Mouse (Mus musculus) midbrain, embryonic 16.5 days (tissue): ENCODE results near the gene Unc13c. TPM values are rescaled to one million over a fixed set of nuclear protein-coding genes. Genes with fewer than 3 reads are reported as not detected.

Experiments
- ATAC-seq: fragments of 200-750 bp; cut with Nextera tagmentation; 2 replicates; pipeline ENCODE4 v1.8.0; 2017; ENCODE audit warnings: moderate TSS enrichment
- H3K27ac ChIP-seq: fragments of 300-500 bp; sonication (generic); 2 replicates; pipeline ENCODE4 v1.5.1; 2014; ENCODE audit warnings: mild to moderate bottlenecking, low read length, mixed read lengths
- H3K27me3 ChIP-seq: fragments of 300-500 bp; sonication (generic); 2 replicates; pipeline ENCODE4 v1.6.1; 2014; ENCODE audit warnings: low read depth, low read length, mixed read lengths; ENCODE audit not compliant: control insufficient read depth, insufficient read depth
- H3K36me3 ChIP-seq: fragments of 300-500 bp; sonication (generic); 2 replicates; pipeline ENCODE4 v1.6.1; 2014; ENCODE audit warnings: mild to moderate bottlenecking, low read length, moderate library complexity, mixed read lengths; ENCODE audit not compliant: control insufficient read depth, insufficient read depth
- H3K4me1 ChIP-seq: fragments of 300-500 bp; sonication (generic); 2 replicates; pipeline ENCODE4 v1.6.1; 2014; ENCODE audit warnings: mild to moderate bottlenecking, low read length, mixed read lengths; ENCODE audit not compliant: control insufficient read depth, insufficient read depth
- H3K4me2 ChIP-seq: fragments of 300-500 bp; sonication (generic); 2 replicates; pipeline ENCODE4 v1.6.1; 2014; ENCODE audit warnings: mild to moderate bottlenecking, low read length, mixed read lengths
- H3K4me3 ChIP-seq: fragments of 300-500 bp; sonication (generic); 2 replicates; pipeline ENCODE4 v1.5.1; 2014; ENCODE audit warnings: low read depth, mild to moderate bottlenecking, low read length, moderate library complexity, mixed read lengths
- H3K9ac ChIP-seq: fragments of 300-500 bp; sonication (generic); 2 replicates; pipeline ENCODE4 v1.6.1; 2014; ENCODE audit warnings: low read depth, low read length, mixed read lengths
- H3K9me3 ChIP-seq: fragments of 300-500 bp; sonication (generic); replicated peaks from 2 replicates; pipeline ENCODE4 v1.6.1; 2014; ENCODE audit warnings: mild to moderate bottlenecking, low read length, mixed read lengths; ENCODE audit not compliant: control insufficient read depth, poor library complexity, severe bottlenecking
- WGBS: fragments of 180-500 bp; shearing (Covaris S2); extraction: QIAGEN DNeasy Blood & Tissue Kit; methylation state at CpG from one replicate; pipeline ENCODE4 v1.1.7; 2014; 5-methylcytosine and 5-hydroxymethylcytosine counted together
- polyA plus RNA-seq: library from polyadenylated mRNA; unstranded; fragments of >200 nt; fragmentation: Nextera tagmentation; extraction: Ambion mirVana; gene quantifications from 2 replicates; pipeline ENCODE4 v1.2.1, GENCODE M21; 2015

Unc13c gene
- polyA plus RNA-seq, 1 experiment from 2014 or later: 5.7 TPM

DNA sequence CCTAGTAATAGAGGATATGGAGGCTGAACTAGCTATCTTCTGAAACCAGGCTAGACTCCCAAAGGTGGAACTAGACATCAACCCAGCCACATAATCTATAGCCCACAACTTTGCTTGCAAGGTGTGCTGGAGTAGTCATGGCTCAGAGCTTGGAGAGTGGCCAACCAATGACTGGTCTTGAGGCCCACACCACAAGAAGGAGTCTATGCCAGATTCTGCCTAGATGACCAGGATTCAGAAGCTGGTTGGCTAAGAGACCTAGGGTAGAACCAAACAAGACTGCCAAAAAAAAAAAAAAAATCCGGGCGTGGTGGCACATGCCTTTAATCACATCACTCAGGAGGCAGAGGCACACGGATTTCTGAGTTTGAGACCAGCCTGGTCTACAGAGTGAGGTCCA, 70.2 kb downstream of the Unc13c start:
- H3K36me3 ChIP-seq: no peaks in the 10 kb centered on the region
- ATAC-seq: no peak
- no peaks in the 10 kb centered on the region for H3K27me3 ChIP-seq
- H3K4me1 ChIP-seq: no peaks in the 10 kb centered on the region
- H3K4me3 ChIP-seq: no peak overlapping the region
- 94% methylated on average over 3 of the region's 3 CpGs for WGBS
- no peak overlapping the region for H3K27ac ChIP-seq
- no peak overlapping the region for H3K4me2 ChIP-seq
- H3K9ac ChIP-seq: no peak overlapping the region
- peaks cover 2% of the 10 kb centered on the region; the same call in 1 of the 2 replicates for H3K9me3 ChIP-seq

DNA sequence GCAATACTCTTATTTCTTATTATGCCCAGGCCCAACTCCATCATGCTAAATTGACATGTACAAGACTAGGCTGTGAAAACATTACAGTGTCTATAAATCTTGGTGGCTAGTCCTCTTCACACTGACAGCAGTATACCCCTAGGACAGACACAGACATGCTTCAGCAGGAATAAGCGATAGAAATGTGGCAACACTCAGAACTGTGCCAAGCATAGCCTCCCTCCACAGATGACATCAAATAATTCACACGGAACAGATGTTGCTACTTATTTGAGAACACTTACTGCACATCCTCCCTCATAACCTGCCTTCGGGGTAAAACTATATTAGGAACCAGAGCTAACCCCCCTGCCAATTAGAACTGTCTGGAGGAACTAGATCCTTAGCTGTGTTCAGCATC, 72.6 kb downstream of the Unc13c start:
- Histone ChIP-seq H3K9me3 (peaks cover 2% of the 10 kb centered on the region; the same call in 1 of the 2 replicates), H3K4me2 (no peak overlapping the region), H3K4me3 (no peak overlapping the region), H3K4me1 (no peaks in the 10 kb centered on the region), H3K27ac (no peak overlapping the region), H3K36me3 (no peaks in the 10 kb centered on the region), H3K9ac (no peak overlapping the region), H3K27me3 (no peaks in the 10 kb centered on the region)
- 82% methylated on average over 3 of the region's 3 CpGs for WGBS
- ATAC-seq: no peak

DNA sequence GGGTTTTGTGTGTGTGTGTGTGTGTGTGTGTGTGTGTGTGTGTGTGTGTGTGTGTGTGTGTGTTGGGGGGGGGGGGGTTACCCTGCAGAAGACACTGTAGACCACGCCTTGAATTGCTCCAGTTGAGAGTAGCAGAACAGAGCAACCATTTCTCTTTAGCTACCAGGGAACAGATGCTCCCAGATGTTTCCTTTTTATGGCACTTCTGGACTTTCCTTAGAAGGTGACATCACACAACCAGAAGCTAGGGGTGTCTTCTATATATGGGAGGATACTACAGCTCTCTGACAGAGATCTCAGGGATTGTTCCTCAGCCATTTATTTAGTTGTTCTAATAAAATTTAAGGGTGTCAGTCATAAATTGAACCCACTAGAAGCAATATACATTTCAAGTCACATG, 85.2 kb downstream of the Unc13c start:
- Histone ChIP-seq H3K36me3 (no peaks in the 10 kb centered on the region), H3K27me3 (no peaks in the 10 kb centered on the region), H3K9ac (no peak overlapping the region), H3K4me2 (no peak overlapping the region), H3K4me1 (0 out of 2 replicates have a peak, but pooled peaks cover 4% of the 10 kb centered on the region), H3K27ac (no peak overlapping the region), H3K9me3 (0 out of 2 replicates have a peak, but pooled peaks cover 2% of the 10 kb centered on the region), H3K4me3 (no peak overlapping the region)
- 86% methylated on average over 1 of the region's 1 CpGs for WGBS
- ATAC-seq: no peak

DNA sequence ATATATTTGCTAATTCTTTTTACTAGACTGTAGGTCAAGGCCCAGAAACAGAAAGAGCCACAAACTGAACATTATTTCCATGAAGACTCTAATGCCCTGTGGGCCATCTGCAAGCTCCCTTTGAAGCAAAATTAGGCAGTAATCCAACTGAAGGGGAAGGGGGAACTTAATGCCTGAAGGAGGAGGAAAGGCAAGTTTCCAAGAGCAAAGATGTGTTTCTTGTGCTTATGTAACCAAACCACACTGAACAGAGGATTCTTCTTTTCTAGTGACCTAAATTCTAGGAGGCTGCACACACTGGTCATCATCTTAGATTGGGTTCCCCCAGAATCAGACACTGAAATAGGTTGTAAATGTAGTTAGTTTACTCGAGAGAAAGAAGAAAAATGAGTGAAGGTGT, 85.6 kb downstream of the Unc13c start:
- H3K9ac ChIP-seq: no peak overlapping the region
- H3K4me2 ChIP-seq: no peak overlapping the region
- H3K27ac ChIP-seq: no peak overlapping the region
- 0 out of 2 replicates have a peak, but pooled peaks cover 4% of the 10 kb centered on the region for H3K4me1 ChIP-seq
- H3K36me3 ChIP-seq: no peaks in the 10 kb centered on the region
- H3K4me3 ChIP-seq: no peak overlapping the region
- ATAC-seq: no peak
- H3K9me3 ChIP-seq: 0 out of 2 replicates have a peak, but pooled peaks cover 2% of the 10 kb centered on the region
- WGBS: 82% methylated on average over 1 of the region's 1 CpGs
- no peaks in the 10 kb centered on the region for H3K27me3 ChIP-seq

DNA sequence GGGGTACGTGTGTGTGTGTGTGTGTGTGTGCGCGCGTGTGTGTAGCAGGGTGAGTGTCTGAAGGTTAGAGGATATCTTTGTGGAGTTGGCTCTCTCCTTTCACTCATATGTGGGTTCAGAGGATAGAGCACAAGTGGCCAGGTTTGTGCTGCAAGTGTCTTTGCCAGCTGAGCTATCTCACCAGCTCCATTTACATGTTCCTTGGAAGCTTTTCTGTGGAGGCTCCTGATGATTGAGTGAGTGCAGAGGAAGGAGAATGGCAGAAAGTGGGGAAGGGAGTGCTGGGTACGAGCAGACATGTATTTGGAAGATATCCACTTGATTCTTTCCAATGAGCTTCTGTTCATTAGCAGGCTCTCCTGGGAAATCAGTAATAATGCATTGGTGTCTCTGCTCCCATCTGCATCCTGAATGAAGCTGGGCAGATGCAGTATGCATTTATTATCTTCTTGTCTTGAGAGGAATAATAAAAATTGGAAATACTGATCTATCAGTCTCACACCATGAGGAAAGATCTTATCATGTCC, 86.3 kb downstream of the Unc13c start:
- Histone ChIP-seq H3K4me2 (no peak overlapping the region), H3K4me1 (0 out of 2 replicates have a peak, but pooled peaks cover 4% of the 10 kb centered on the region), H3K36me3 (no peaks in the 10 kb centered on the region), H3K27me3 (no peaks in the 10 kb centered on the region), H3K27ac (no peak overlapping the region), H3K9ac (no peak overlapping the region), H3K4me3 (no peak overlapping the region), H3K9me3 (0 out of 2 replicates have a peak, but pooled peaks cover 2% of the 10 kb centered on the region)
- 83% methylated on average over 5 of the region's 5 CpGs for WGBS
- ATAC-seq: no peak

DNA sequence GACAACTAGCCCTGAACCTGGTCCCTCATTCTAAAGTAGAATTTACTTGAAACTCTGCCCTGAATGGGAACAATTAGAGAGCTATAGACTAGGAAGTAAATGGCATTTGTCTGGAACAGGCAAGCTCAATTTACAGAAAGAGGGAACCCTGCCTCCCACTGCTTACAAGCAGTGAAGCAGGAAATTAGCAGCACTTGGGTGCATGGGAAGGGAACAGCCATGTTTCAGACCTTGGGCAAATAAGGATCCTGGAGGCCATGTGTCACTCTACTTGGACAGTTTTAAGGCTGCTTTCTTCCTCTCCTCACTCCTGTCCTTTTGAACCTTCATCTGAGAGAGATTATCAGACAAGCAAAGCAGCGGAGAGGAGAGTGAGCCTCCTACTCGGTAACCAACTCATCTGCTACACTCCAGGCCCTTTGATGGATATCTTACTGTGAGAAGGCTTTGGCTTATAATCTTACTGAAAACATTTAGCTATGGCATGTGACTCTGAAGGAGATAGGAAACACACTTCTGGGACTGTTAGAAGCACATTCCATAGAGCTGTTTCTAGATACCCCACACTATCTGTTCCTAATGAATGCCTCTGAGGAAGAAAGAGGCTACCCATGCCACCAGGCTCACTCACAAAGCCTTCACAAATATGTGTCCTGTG, 101.2 kb downstream of the Unc13c start:
- Histone ChIP-seq H3K27ac (no peak overlapping the region), H3K9ac (no peak overlapping the region), H3K4me1 (no peaks in the 10 kb centered on the region), H3K9me3 (no peaks in the 10 kb centered on the region), H3K27me3 (no peaks in the 10 kb centered on the region), H3K4me2 (no peak overlapping the region), H3K4me3 (no peak overlapping the region), H3K36me3 (no peaks in the 10 kb centered on the region)
- 65% methylated on average over 2 of the region's 2 CpGs for WGBS
- ATAC-seq: no peak

DNA sequence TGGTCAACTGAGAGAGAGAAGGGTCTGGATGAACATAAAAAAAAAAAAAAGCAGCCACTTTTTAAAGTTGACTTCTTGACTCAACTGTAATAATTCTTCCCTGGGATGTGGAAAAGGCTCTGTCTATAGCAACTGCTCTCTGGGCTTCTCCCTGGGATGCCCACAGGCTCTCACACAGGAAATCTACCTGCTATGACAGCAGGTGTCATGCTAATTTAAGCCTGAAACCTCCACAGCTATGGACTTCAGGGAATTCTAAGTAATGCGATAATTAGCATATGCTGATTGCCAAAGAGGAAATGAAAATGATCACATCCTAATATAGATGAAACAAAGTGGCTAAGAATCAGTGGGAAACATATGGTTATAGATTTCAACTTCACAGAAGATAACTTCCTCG, 102.1 kb downstream of the Unc13c start:
- no peaks in the 10 kb centered on the region for H3K9me3 ChIP-seq
- WGBS: 80% methylated on average over 2 of the region's 2 CpGs
- no peak overlapping the region for H3K27ac ChIP-seq
- H3K27me3 ChIP-seq: no peaks in the 10 kb centered on the region
- H3K4me1 ChIP-seq: no peaks in the 10 kb centered on the region
- H3K4me2 ChIP-seq: no peak overlapping the region
- H3K9ac ChIP-seq: no peak overlapping the region
- no peaks in the 10 kb centered on the region for H3K36me3 ChIP-seq
- ATAC-seq: no peak
- no peak overlapping the region for H3K4me3 ChIP-seq

DNA sequence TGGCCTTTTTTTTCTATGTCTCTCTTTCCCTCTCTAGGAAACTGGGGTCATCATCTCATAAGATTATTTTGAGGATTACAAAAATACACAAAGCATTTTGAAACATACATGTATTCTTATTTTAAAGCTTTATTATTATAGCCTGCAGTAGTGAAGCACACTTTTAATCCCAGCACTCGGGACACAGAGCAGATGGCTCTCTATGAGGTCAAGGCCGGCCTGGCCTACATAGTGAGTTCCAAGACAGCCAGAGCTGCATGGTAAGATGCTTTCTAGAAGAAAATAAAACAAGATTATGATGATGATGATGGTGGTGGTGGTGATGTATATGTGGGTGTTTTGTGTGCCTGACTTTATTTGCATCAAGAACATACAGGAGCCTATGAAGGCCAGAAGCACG, 109.3 kb downstream of the Unc13c start:
- no peak overlapping the region for H3K27ac ChIP-seq
- no peaks in the 10 kb centered on the region for H3K27me3 ChIP-seq
- H3K9me3 ChIP-seq: no peaks in the 10 kb centered on the region
- H3K4me3 ChIP-seq: no peak overlapping the region
- H3K9ac ChIP-seq: no peak overlapping the region
- H3K36me3 ChIP-seq: no peaks in the 10 kb centered on the region
- H3K4me2 ChIP-seq: no peak overlapping the region
- WGBS: 88% methylated on average over 3 of the region's 3 CpGs
- ATAC-seq: no peak
- no peaks in the 10 kb centered on the region for H3K4me1 ChIP-seq

DNA sequence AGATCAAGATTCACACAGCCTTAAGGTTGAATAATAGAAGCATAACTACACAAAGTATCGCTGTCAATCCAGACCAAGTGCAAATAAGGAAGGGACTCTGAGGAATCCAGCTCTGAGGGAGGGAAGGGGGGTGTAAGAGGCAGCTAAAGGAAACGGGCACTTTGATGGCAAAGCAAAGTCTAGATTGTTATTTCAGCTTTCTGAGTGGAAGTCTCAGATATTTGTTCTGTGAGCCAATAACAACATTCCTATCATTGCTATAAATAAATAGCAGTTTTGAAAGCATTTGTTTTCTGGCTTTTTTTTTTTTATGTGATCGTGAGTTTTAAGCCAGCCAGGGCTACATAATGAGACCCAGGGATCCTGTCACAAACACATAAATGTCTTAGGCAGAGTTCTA, 114.5 kb downstream of the Unc13c start:
- Histone ChIP-seq H3K9ac (no peak overlapping the region), H3K27ac (no peak overlapping the region), H3K4me1 (no peaks in the 10 kb centered on the region), H3K4me3 (no peak overlapping the region), H3K27me3 (no peaks in the 10 kb centered on the region), H3K9me3 (no peaks in the 10 kb centered on the region), H3K4me2 (no peak overlapping the region), H3K36me3 (no peaks in the 10 kb centered on the region)
- ATAC-seq: no peak
- 72% methylated on average over 3 of the region's 3 CpGs for WGBS
